Mouse (Mus musculus) ovary, adult 10 weeks (tissue): ENCODE data around the gene Ttc16. TPM values are rescaled to one million over a fixed set of nuclear protein-coding genes. Genes with fewer than 3 reads are reported as not detected.

Experiments
- polyA plus RNA-seq: library from polyadenylated mRNA; stranded (reverse); fragments of 350-450 nt; fragmentation: Illumina TruSeq; extraction: RNeasy Lipid Tissue Mini Kit (QIAGEN cat#74804); gene quantifications from one replicate; pipeline ENCODE4 v1.2.3, GENCODE M21; 2014

Gene Ttc16
- 0.37 TPM for polyA plus RNA-seq

GRCm38 (mm10) chr2:32775359-32776074 is at the start of gene Ttc16, which contains the start of gene Ptrh1:
Gene Ttc16 (minus strand): TSS chr2:32775633.
Gene Ptrh1 (plus strand): TSS chr2:32775786.

GRCm38 (mm10) chr2:32784048-32784681 is 8.7 kb upstream of the Ttc16 start, which contains the start of gene Cfap157:
Gene Cfap157 (minus strand): TSS chr2:32784428.

GRCm38 (mm10) chr2:32757056-32757845 is 18.2 kb downstream of the Ttc16 start, which contains the start of gene Tor2a:
Gene Tor2a (plus strand): TSS chr2:32757234.

GRCm38 (mm10) chr2:32740916-32741272 is 34.5 kb downstream of the Ttc16 start, which contains the start of gene 6330409D20Rik:
Gene 6330409D20Rik (minus strand): TSS chr2:32741016.

GRCm38 (mm10) chr2:32720681-32721229 is 54.7 kb downstream of the Ttc16 start, which contains the start of gene Sh2d3c:
Gene Sh2d3c (plus strand): TSS chr2:32721055.

GRCm38 (mm10) chr2:32712934-32713817 is 62.3 kb downstream of the Ttc16 start, which contains the start of gene Cdk9:
Gene Cdk9 (minus strand): TSS chr2:32713076.

Other genes with a start within 250 kb of the Ttc16 start
- 4.4 TPM for gene Fam102a, start 240.3 kb downstream of the Ttc16 start, polyA plus RNA-seq
- gene Dpm2, start 204.8 kb downstream of the Ttc16 start, polyA plus RNA-seq: 3.4 TPM
- not detected for gene Pip5kl1, start 200.8 kb downstream of the Ttc16 start, polyA plus RNA-seq
- not detected for gene 9430097D07Rik, start 199.9 kb downstream of the Ttc16 start, polyA plus RNA-seq
- gene St6galnac4, start 188.5 kb downstream of the Ttc16 start, polyA plus RNA-seq: 1.8 TPM
- gene St6galnac6, start 175.9 kb downstream of the Ttc16 start, polyA plus RNA-seq: 2.8 TPM
- gene Ak1, start 153.9 kb downstream of the Ttc16 start, polyA plus RNA-seq: 1.8 TPM
- 1.1 TPM for gene Eng, start 129.0 kb downstream of the Ttc16 start, polyA plus RNA-seq
- gene Fpgs, start 71.5 kb downstream of the Ttc16 start, polyA plus RNA-seq: 1.2 TPM
- 61.4 TPM for gene Cdk9, start 62.6 kb downstream of the Ttc16 start, polyA plus RNA-seq
- 0.14 TPM for gene Sh2d3c, start 54.6 kb downstream of the Ttc16 start, polyA plus RNA-seq
- gene 6330409D20Rik, start 34.6 kb downstream of the Ttc16 start, polyA plus RNA-seq: not detected
- gene Tor2a, start 18.4 kb downstream of the Ttc16 start, polyA plus RNA-seq: 1.0 TPM
- not detected for gene Ptrh1, start 153 bp upstream of the Ttc16 start, polyA plus RNA-seq
- not detected for gene Cfap157, start 8.8 kb upstream of the Ttc16 start, polyA plus RNA-seq
- gene Stxbp1, start 71.6 kb upstream of the Ttc16 start, polyA plus RNA-seq: 5.5 TPM
- gene Fam129b, start 100.5 kb upstream of the Ttc16 start, polyA plus RNA-seq: 0.86 TPM
- 239 TPM for gene Rpl12, start 185.9 kb upstream of the Ttc16 start, polyA plus RNA-seq
- 6.4 TPM for gene Lrsam1, start 186.0 kb upstream of the Ttc16 start, polyA plus RNA-seq
- gene Slc2a8, start 206.4 kb upstream of the Ttc16 start, polyA plus RNA-seq: not detected